In genomic region chr4:119733184-119733880, GRCm38 (mm10) we compare ENCODE assay signal across 8 mouse cellular contexts. TPM values are rescaled to one million over a fixed set of nuclear protein-coding genes. Genes with fewer than 3 reads are reported as not detected.
DNase-seq lines count a peak whose midpoint lies in the region; ATAC-seq and TF ChIP-seq lines count a peak whose summit lies in the region.

TSS of gene Hivep3 (plus strand) at chr4:119733784.

- intact Hi-C loops in heart, postnatal 14 days (cut with DNase I) = loop anchor here (5.0 kb wide), 1 partner anchor 79 kb away; no protein-coding TSS in a partner anchor

- H3K4me1 ChIP-seq in forebrain, embryonic 15.5 days = peaks cover 13% of the 10 kb centered on the region
- peaks cover 4% of the 10 kb centered on the region; the same call in 1 of the 2 replicates for H3K4me1 ChIP-seq in liver, embryonic 16.5 days (ENCODE audit: control insufficient read depth, low read depth, low read length)
- H3K4me1 ChIP-seq in neural tube, embryonic 12.5 days = peaks cover 4% of the 10 kb centered on the region; the same call in 1 of the 2 replicates
- no peaks in the 10 kb centered on the region for H3K4me1 ChIP-seq in stomach, postnatal 0 days (replicated peaks; ENCODE audit: control insufficient read depth, insufficient read depth)

- H3K9me3 ChIP-seq in forebrain, embryonic 15.5 days = no peaks in the 10 kb centered on the region
- no peaks in the 10 kb centered on the region for H3K9me3 ChIP-seq in liver, embryonic 16.5 days (replicated peaks; ENCODE audit: control insufficient read depth, low read length)
- H3K9me3 ChIP-seq in neural tube, embryonic 12.5 days = no peaks in the 10 kb centered on the region
- no peaks in the 10 kb centered on the region for H3K9me3 ChIP-seq in stomach, postnatal 0 days (ENCODE audit: control insufficient read depth, low read length)

- peak; percentile 31; the same call in 1 of the 2 replicates for TF ChIP-seq CTCF in stomach, postnatal 0 days (IDR thresholded peaks at IDR 0.05; ENCODE audit: low read depth)

- peak; percentile 96 for ATAC-seq in forebrain, embryonic 15.5 days (replicated peaks)
- peak; percentile 96 for ATAC-seq in liver, embryonic 16.5 days (ENCODE audit: low read depth)
- ATAC-seq in neural tube, embryonic 12.5 days (ENCODE audit: low FRiP score, low read depth) = peak; percentile 97
- ATAC-seq in stomach, postnatal 0 days (ENCODE audit: low FRiP score, low TSS enrichment) = peak; percentile 99

- peak within 1 kb of the TSS; percentile 61 for H3K9ac ChIP-seq in forebrain, embryonic 15.5 days (replicated peaks)
- peak within 1 kb of the TSS; percentile 39; the same call in 1 of the 2 replicates for H3K9ac ChIP-seq in liver, embryonic 16.5 days (ENCODE audit: low read depth, low read length)
- H3K9ac ChIP-seq in neural tube, embryonic 12.5 days = peak within 1 kb of the TSS; percentile 61
- H3K9ac ChIP-seq in stomach, postnatal 0 days (ENCODE audit: low read length) = peak within 1 kb of the TSS; percentile 69

- H3K27ac ChIP-seq in forebrain, embryonic 15.5 days (replicated peaks) = peak within 1 kb of the TSS; percentile 62
- H3K27ac ChIP-seq in liver, embryonic 16.5 days (ENCODE audit: low read length) = peak within 1 kb of the TSS; percentile 35; the same call in 1 of the 2 replicates
- H3K27ac ChIP-seq in neural tube, embryonic 12.5 days = peak within 1 kb of the TSS; percentile 53; the same call in 1 of the 2 replicates
- H3K27ac ChIP-seq in stomach, postnatal 0 days (replicated peaks) = peak within 1 kb of the TSS; percentile 65

- WGBS in forebrain, embryonic 15.5 days = 0% methylated on average over 43 of the region's 47 CpGs
- under 1% methylated on average over 47 of the region's 47 CpGs for WGBS in large intestine, adult 2 months
- WGBS in liver, embryonic 16.5 days (ENCODE audit: insufficient replicate concordance) = under 1% methylated on average over 45 of the region's 47 CpGs
- under 1% methylated on average over 47 of the region's 47 CpGs for WGBS in neural tube, embryonic 12.5 days
- WGBS in stomach, postnatal 0 days = under 1% methylated on average over 35 of the region's 47 CpGs

- peak within 1 kb of the TSS; percentile 78 for H3K4me3 ChIP-seq in forebrain, embryonic 15.5 days
- H3K4me3 ChIP-seq in liver, embryonic 16.5 days (ENCODE audit: low read depth, low read length) = peak within 1 kb of the TSS; percentile 67
- peak within 1 kb of the TSS; percentile 68 for H3K4me3 ChIP-seq in neural tube, embryonic 12.5 days
- peak within 1 kb of the TSS; percentile 73 for H3K4me3 ChIP-seq in stomach, postnatal 0 days (ENCODE audit: low read depth, low read length)

- H3K36me3 ChIP-seq in forebrain, embryonic 15.5 days = no peaks in the 10 kb centered on the region
- H3K36me3 ChIP-seq in liver, embryonic 16.5 days (ENCODE audit: control insufficient read depth, insufficient read depth) = no peaks in the 10 kb centered on the region
- no peaks in the 10 kb centered on the region for H3K36me3 ChIP-seq in neural tube, embryonic 12.5 days
- H3K36me3 ChIP-seq in stomach, postnatal 0 days (ENCODE audit: control insufficient read depth, insufficient read depth, low read length) = no peaks in the 10 kb centered on the region

- peak; percentile 98 for DNase-seq in ES-CJ7 (ENCODE audit: low read depth, low spot score)
- DNase-seq in cerebellum, adult 18-20 months = peak; percentile 100
- DNase-seq in heart, postnatal 14 days = peak; percentile 100
- DNase-seq in large intestine, adult 2 months (ENCODE audit: low read depth, low spot score) = peak; percentile 89
- peak; percentile 100 for DNase-seq in stomach, postnatal 0 days (ENCODE audit: low spot score)

- peaks cover 11% of the 10 kb centered on the region; the same call in 1 of the 2 replicates for H3K27me3 ChIP-seq in forebrain, embryonic 15.5 days
- H3K27me3 ChIP-seq in liver, embryonic 16.5 days (ENCODE audit: control insufficient read depth, insufficient read depth, low read depth, low read length) = peaks cover 13% of the 10 kb centered on the region
- H3K27me3 ChIP-seq in neural tube, embryonic 12.5 days (replicated peaks) = peaks cover 18% of the 10 kb centered on the region
- no peaks in the 10 kb centered on the region for H3K27me3 ChIP-seq in stomach, postnatal 0 days (ENCODE audit: control insufficient read depth, insufficient read depth, low read length)

- peak within 1 kb of the TSS; percentile 97 for H3K4me2 ChIP-seq in forebrain, embryonic 15.5 days (replicated peaks)
- peak within 1 kb of the TSS; percentile 88 for H3K4me2 ChIP-seq in liver, embryonic 16.5 days (ENCODE audit: low read depth, low read length)
- H3K4me2 ChIP-seq in neural tube, embryonic 12.5 days (replicated peaks) = peak within 1 kb of the TSS; percentile 95
- H3K4me2 ChIP-seq in stomach, postnatal 0 days (replicated peaks; ENCODE audit: low read depth) = peak within 1 kb of the TSS; percentile 99

- TF ChIP-seq EP300 in stomach, postnatal 0 days (optimal IDR thresholded peaks at IDR 0.05) = no peak

RNA-seq across cellular contexts. Expression of gene Hivep3, which starts in this region (rescaled TPM):
- polyA plus RNA-seq in forebrain, embryonic 15.5 days (2015; fragmentation: Nextera tagmentation; extraction: Ambion mirVana) = 18.3 and 21.7 TPM in 2 replicates
- 1 to 10 TPM; 5.7 to 6.3 TPM for total RNA-seq in heart, postnatal 14 days (2021)
- 4.4 and 5.4 TPM in 2 replicates for polyA plus RNA-seq in large intestine, adult 2 months (2012; rRNA removed)
- polyA plus RNA-seq in liver, embryonic 16.5 days (2015; fragmentation: Nextera tagmentation; extraction: Ambion mirVana) = 2.1 and 2.3 TPM in 2 replicates
- polyA plus RNA-seq in neural tube, embryonic 12.5 days (2016; fragmentation: Nextera tagmentation; extraction: Ambion mirVana) = 10.4 and 11.9 TPM in 2 replicates
- polyA plus RNA-seq in stomach, postnatal 0 days (2015; fragmentation: Nextera tagmentation; extraction: Ambion mirVana) = 6.0 and 7.1 TPM in 2 replicates

Comparison
In these comparisons a context has a peak if more than half of its experiments do, and no peak if none do; other contexts are left out.
1. Peak in every context shown above with its lines: DNase-seq, ATAC-seq, H3K4me3 ChIP-seq and H3K27ac ChIP-seq.